Mouse (Mus musculus) limb, embryonic 10.5 days (tissue): ENCODE measurements around the gene Myh3. TPM values are rescaled to one million over a fixed set of nuclear protein-coding genes. Genes with fewer than 3 reads are reported as not detected.

Source experiments
- DNase-seq: peaks from one replicate; pipeline ENCODE4 v3.0.0-alpha.2; 2017; ENCODE audit warnings: low spot score
- H3K27ac ChIP-seq: fragments of 300-500 bp; sonication (generic); 2 replicates; pipeline ENCODE4 v1.5.1; 2016; ENCODE audit warnings: mild to moderate bottlenecking
- H3K27me3 ChIP-seq: fragments of 300-500 bp; sonication (generic); 2 replicates; pipeline ENCODE4 v1.6.1; 2016; ENCODE audit warnings: low read depth, mild to moderate bottlenecking; ENCODE audit not compliant: poor library complexity, severe bottlenecking
- H3K36me3 ChIP-seq: fragments of 300-500 bp; sonication (generic); 2 replicates; pipeline ENCODE4 v1.6.1; 2016; ENCODE audit warnings: mild to moderate bottlenecking, moderate library complexity
- H3K4me1 ChIP-seq: fragments of 300-500 bp; sonication (generic); 2 replicates; pipeline ENCODE4 v1.6.1; 2016
- H3K4me3 ChIP-seq: fragments of 300-500 bp; sonication (generic); 2 replicates; pipeline ENCODE4 v1.5.1; 2016; ENCODE audit warnings: mild to moderate bottlenecking, moderate library complexity
- H3K9me3 ChIP-seq: fragments of 300-500 bp; sonication (generic); replicated peaks from 2 replicates; pipeline ENCODE4 v1.6.1; 2016; ENCODE audit warnings: mild to moderate bottlenecking
- WGBS: fragments of 180-500 bp; shearing (Covaris S2); methylation state at CpG from one replicate; pipeline ENCODE4 v1.1.7; 2016; 5-methylcytosine and 5-hydroxymethylcytosine counted together
- polyA plus RNA-seq: library from polyadenylated mRNA; unstranded; fragments of >200 nt; fragmentation: Nextera tagmentation; extraction: Ambion mirVana; gene quantifications from 2 replicates; pipeline ENCODE4 v1.2.1, GENCODE M21; 2016

Gene Myh3
- polyA plus RNA-seq, 1 experiment from 2014 or later = 0.78 TPM

DNA sequence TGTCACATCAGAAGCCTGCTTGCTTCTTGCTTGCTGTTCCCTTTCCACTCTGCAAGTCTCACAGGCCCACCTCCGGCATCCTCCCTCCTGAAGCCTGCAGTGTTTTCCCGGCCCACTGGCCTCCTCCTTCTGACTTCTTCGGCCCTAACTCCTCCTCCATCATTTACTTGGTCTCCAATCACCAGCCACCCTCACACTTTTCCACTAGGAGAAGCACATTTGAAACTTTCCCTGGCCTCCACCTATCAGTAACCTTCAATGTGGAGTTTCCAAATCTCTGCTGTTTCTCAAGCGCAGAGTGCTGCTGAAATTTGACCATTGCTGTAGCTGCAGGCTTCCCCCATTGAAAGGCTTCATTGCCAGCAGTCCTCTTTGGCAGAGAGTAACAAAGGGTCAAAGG is 63.9 kb downstream of the Myh3 start:
- no peak for DNase-seq
- Histone ChIP-seq H3K4me3 (no peak overlapping the region), H3K36me3 (no peaks in the 10 kb centered on the region), H3K27me3 (no peaks in the 10 kb centered on the region), H3K27ac (no peak overlapping the region), H3K9me3 (no peaks in the 10 kb centered on the region), H3K4me1 (0 out of 2 replicates have a peak, but pooled peaks cover 2% of the 10 kb centered on the region)
- WGBS = 58% methylated on average over 4 of the region's 4 CpGs

GRCm38 (mm10) chr11:67143065-67143464 is 65.0 kb downstream of the Myh3 start:
- no peaks in the 10 kb centered on the region for H3K9me3 ChIP-seq
- H3K4me3 ChIP-seq = no peak overlapping the region
- 84% methylated on average over 5 of the region's 5 CpGs for WGBS
- no peaks in the 10 kb centered on the region for H3K36me3 ChIP-seq
- DNase-seq = no peak
- no peak overlapping the region for H3K27ac ChIP-seq
- 0 out of 2 replicates have a peak, but pooled peaks cover 2% of the 10 kb centered on the region for H3K4me1 ChIP-seq
- H3K27me3 ChIP-seq = no peaks in the 10 kb centered on the region

GRCm38 (mm10) chr11:67143863-67144498 is 65.9 kb downstream of the Myh3 start:
- H3K27me3 ChIP-seq = no peaks in the 10 kb centered on the region
- no peaks in the 10 kb centered on the region for H3K36me3 ChIP-seq
- DNase-seq = no peak
- no peak overlapping the region for H3K27ac ChIP-seq
- no peak overlapping the region for H3K4me3 ChIP-seq
- 0 out of 2 replicates have a peak, but pooled peaks cover 2% of the 10 kb centered on the region for H3K4me1 ChIP-seq
- no peaks in the 10 kb centered on the region for H3K9me3 ChIP-seq
- 89% methylated on average over 4 of the region's 4 CpGs for WGBS

- no peak overlapping the region for H3K27ac ChIP-seq
These were observed 66.6 kb downstream of the Myh3 start for GRCm38 (mm10) chr11:67144559-67145265.

DNA sequence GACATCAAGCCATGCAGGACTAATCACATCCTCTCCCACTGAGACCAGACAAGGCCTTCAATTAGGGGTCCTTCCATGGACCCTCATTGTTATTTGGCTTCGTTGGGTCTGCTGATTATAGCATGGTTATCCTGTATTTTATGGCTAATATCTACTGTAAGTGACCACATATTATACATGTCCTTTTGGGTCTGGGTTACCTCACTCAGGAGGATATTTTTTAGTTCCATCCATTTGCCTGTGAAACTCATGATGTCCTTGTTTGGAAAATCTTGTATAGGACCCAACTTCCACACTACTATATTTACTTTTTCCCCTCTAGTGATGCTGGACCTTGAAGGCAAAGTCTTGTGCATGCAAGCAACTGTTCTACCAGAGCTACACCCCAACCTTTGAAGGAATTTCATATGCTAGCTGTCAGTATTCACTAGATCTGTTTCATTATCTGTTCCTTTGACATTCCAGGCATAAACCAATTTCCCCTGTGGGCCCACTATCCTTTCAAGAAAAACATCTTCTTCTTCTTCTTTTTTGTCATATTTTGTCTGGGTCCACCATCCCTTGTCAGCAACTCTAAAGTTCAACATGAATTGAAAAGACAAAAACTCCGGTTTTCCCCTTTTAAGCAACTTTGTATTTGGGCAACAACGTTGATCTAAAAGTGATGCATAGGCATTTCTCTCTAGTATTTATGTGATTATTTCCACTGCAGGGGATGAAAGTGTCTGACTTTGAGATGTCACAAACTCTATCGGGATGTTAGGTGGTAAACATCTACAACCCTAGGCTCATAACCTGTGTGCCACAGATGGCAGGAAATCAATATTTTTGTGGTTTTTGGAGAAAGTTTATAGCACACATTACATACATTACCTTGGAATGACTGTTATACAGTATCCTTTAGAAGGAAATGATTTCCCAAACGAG is 67.6 kb downstream of the Myh3 start:
- H3K27ac ChIP-seq = no peak overlapping the region
- H3K4me3 ChIP-seq = no peak overlapping the region
- no peaks in the 10 kb centered on the region for H3K9me3 ChIP-seq
- H3K36me3 ChIP-seq = no peaks in the 10 kb centered on the region
- no peak for DNase-seq
- WGBS = 90% methylated on average over 5 of the region's 5 CpGs
- H3K4me1 ChIP-seq = no peaks in the 10 kb centered on the region
- no peaks in the 10 kb centered on the region for H3K27me3 ChIP-seq

More at GRCm38 (mm10) chr11:67144559-67145265, 66.6 kb downstream of the Myh3 start:
- Histone ChIP-seq H3K27me3 (no peaks in the 10 kb centered on the region), H3K4me1 (no peaks in the 10 kb centered on the region), H3K36me3 (no peaks in the 10 kb centered on the region), H3K9me3 (no peaks in the 10 kb centered on the region), H3K4me3 (no peak overlapping the region)
- WGBS = 71% methylated on average over 6 of the region's 6 CpGs
- no peak for DNase-seq

DNA sequence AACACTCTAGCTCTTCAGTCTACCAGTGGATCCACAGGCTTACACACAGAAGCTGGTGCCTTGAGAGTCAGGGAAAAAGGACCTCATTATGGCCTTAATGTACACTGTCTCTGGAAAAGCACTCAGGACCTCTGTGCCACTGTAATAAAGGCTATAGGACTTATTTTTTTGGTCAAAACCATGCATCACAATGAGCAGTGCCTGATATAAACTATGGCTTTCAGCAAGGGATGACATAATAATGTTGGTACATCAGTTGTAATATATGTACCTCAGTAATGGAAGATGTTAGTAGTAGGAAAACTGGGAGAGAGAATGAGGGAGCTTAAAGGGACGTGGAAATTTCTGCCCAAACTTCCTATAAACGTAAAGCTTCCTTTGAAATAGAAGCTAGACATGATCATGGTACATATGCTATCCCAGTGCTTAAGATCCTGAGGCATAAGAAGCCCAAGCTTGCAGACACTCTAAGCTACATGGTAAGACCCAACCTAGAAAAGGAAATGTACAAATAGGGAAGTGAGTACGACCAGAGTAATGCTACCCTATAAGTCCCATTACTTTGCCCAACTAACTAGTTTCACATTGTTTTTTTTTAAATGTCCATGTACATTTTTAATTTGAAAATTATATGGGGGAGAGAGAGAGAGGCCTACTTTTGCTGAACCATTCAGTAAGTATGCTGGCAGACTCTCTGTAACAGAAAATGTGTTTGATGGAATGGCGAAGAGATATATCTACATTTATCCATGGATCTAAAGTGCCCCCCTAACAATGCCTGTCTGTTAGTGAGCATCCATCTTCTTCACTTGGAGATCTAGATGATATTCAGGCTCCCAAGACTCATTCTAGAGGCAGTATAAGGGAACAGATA is 68.5 kb downstream of the Myh3 start:
- no peak for DNase-seq
- WGBS = 88% methylated on average over 4 of the region's 4 CpGs
- Histone ChIP-seq H3K27ac (no peak overlapping the region), H3K4me1 (no peaks in the 10 kb centered on the region), H3K4me3 (no peak overlapping the region), H3K9me3 (no peaks in the 10 kb centered on the region), H3K36me3 (no peaks in the 10 kb centered on the region), H3K27me3 (no peaks in the 10 kb centered on the region)

DNA sequence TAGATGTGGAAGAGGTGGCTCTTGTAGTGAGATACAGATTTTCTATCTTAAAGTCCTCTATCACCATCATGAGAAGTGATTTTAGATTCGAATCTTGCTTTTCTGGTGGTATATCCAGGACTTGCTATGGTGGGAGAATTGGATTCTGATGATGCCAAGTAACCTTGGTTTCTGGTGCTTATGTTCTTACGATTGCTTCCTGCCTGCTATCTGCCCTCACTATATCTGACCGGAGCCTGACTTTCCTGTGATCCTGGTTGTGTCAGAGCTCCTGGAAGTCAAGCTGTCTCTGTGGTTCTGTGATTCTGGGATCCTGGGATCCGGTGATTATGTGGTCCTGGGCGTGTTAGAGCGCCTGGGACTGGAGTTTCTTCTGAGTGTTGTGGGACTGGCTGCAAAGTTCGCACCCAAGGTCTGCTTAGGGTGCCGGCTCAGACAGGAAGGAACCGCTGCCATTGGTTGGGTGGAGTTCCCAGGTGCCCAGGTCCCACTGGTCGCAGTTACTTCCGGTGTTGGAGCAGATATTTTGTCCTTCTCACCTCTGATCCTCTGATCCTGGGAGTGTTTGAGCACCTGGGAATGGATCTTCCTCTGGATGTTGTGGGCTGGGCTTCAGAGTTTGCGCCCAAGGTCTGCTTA is 69.3 kb downstream of the Myh3 start:
- Histone ChIP-seq H3K4me3 (no peak overlapping the region), H3K27me3 (no peaks in the 10 kb centered on the region), H3K27ac (no peak overlapping the region), H3K36me3 (no peaks in the 10 kb centered on the region), H3K4me1 (no peaks in the 10 kb centered on the region), H3K9me3 (no peaks in the 10 kb centered on the region)
- DNase-seq = no peak
- WGBS = 93% methylated on average over 12 of the region's 12 CpGs

DNA sequence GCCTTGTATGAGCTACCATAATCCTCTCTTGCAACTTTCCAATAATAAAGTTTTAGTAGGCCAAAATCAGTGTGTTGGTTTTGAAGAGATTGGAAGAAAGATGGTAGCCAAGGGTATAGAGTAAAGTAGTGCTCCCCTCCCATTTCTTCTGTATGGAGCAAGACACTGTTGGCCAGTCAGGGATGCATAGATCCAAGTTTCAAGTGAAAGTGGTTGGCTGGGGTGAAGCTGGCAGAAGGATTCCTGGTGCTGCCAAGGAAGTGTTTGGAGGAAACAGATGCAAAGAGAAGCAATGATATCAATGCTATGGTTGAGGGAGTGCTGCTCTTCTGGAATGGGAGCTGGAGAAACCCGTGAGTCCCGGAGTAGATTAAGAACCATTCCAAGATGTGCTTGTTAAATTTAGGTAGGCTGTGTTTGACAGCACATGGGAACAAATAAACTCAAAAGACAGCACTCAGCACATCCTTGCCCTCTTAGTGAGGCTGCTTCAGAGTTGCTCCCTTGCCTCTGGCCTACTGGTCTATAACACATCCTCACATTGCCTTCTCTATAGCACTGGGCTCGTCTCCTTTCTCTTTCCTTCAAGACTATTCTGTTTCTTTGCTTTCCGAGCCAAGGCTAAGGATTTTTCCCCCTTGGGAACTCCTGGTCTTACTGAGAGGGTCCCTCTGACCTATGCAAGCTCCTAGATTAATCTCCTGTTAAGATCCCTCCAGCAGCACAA is 70.3 kb downstream of the Myh3 start:
- H3K27me3 ChIP-seq = no peaks in the 10 kb centered on the region
- WGBS = 94% methylated on average over 4 of the region's 4 CpGs
- no peaks in the 10 kb centered on the region for H3K4me1 ChIP-seq
- no peak overlapping the region for H3K4me3 ChIP-seq
- no peak overlapping the region for H3K27ac ChIP-seq
- no peaks in the 10 kb centered on the region for H3K9me3 ChIP-seq
- no peaks in the 10 kb centered on the region for H3K36me3 ChIP-seq
- no peak for DNase-seq

GRCm38 (mm10) chr11:67150237-67150636 is 72.1 kb downstream of the Myh3 start:
- 93% methylated on average over 2 of the region's 2 CpGs for WGBS
- H3K4me3 ChIP-seq = no peak overlapping the region

GRCm38 (mm10) chr11:67151159-67151558 is 73.1 kb downstream of the Myh3 start:
- Histone ChIP-seq H3K4me3 (no peak overlapping the region), H3K27me3 (no peaks in the 10 kb centered on the region), H3K36me3 (no peaks in the 10 kb centered on the region), H3K4me1 (no peaks in the 10 kb centered on the region), H3K27ac (no peak overlapping the region), H3K9me3 (no peaks in the 10 kb centered on the region)
- no peak for DNase-seq
- WGBS = 86% methylated on average over 3 of the region's 3 CpGs

More at GRCm38 (mm10) chr11:67150237-67150636, 72.1 kb downstream of the Myh3 start:
- Histone ChIP-seq H3K27ac (no peak overlapping the region), H3K4me1 (no peaks in the 10 kb centered on the region), H3K9me3 (no peaks in the 10 kb centered on the region), H3K36me3 (no peaks in the 10 kb centered on the region), H3K27me3 (no peaks in the 10 kb centered on the region)
- no peak for DNase-seq
